Mouse (Mus musculus) left cerebral cortex, postnatal 25 days (tissue): ENCODE data around the gene Wdr34. TPM values are rescaled to one million over a fixed set of nuclear protein-coding genes. Genes with fewer than 3 reads are reported as not detected.
"Not testable (repeated sequence)": the region's sequence is repeated elsewhere in the genome, so short reads cannot be mapped to it uniquely, and the experiment has no call there.

ENCODE experiments used
- DNase-seq, 2 experiments: peaks; one replicate each; pipeline ENCODE4 v3.0.0; 2022; ENCODE audit warnings: low spot score in 2 of 2, mixed read lengths in 1 of 2
- intact Hi-C: fragments of 180-260 bp; cut with DNase I; formaldehyde crosslinking; loops from one replicate; pipeline ENCODE4 v1.15.1; 2025
- total RNA-seq, 2 experiments: library from RNA; stranded (reverse); gene quantifications; 2 replicates each; pipeline ENCODE4 v1.2.3; 2021

Gene Wdr34
- total RNA-seq, 2 experiments from 2014 or later = 37.4 to 37.9 TPM

- intact Hi-C loops = loop anchor here (2.0 to 5.0 kb wide), 3 partner anchors 19 to 295 kb away; partner anchors contain the start of genes Wdr34 and Zer1
Observed at GRCm38 (mm10) chr2:30067962-30068361, 19.3 kb upstream of the Wdr34 start.

GRCm38 (mm10) chr2:30067031-30067888 lies 18.6 kb upstream of the Wdr34 start:
- intact Hi-C loops = loop anchor here (2.0 to 5.0 kb wide), 3 partner anchors 18 to 296 kb away; partner anchors contain the start of genes Wdr34 and Zer1

More at GRCm38 (mm10) chr2:30067962-30068361, 19.3 kb upstream of the Wdr34 start:
- no peak for DNase-seq

GRCm38 (mm10) chr2:30066046-30066901 lies 17.6 kb upstream of the Wdr34 start:
- intact Hi-C loops = loop anchor here (2.0 to 5.0 kb wide), 3 partner anchors 17 to 297 kb away; partner anchors contain the start of genes Wdr34 and Zer1
- peak; percentile 93 for DNase-seq

More at GRCm38 (mm10) chr2:30067031-30067888, 18.6 kb upstream of the Wdr34 start:
- peak; percentile 43 to 49 for DNase-seq

GRCm38 (mm10) chr2:30064298-30064697 lies 15.6 kb upstream of the Wdr34 start:
- no peak for DNase-seq
- intact Hi-C loops = no loop called here

- intact Hi-C loops = no loop called here
- no peak for DNase-seq
Observed at GRCm38 (mm10) chr2:30063791-30064190, 15.1 kb upstream of the Wdr34 start.

DNA sequence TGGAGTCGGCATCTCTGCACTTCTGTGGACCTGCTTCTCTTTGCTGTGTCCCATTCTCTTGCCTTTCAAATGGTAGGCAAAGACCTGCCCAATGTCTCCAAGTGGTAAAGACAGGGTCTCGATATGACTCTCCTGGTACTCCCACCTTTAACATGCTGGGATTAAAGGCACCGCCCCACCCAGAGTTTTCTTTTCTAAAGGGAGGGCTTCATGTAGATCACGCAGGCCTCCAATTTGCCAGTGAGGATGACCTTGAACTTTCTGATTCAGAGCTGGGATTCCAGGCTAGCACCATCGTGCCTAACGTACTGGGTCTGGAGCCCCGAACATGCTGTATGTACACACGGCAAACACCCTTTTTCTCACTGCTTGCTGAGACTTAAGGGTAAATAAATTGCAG lies 14.6 kb upstream of the Wdr34 start:
- intact Hi-C loops = no loop called here
- DNase-seq = no peak

- peak; percentile 26 to 42 for DNase-seq
- intact Hi-C loops = no loop called here
Observed at GRCm38 (mm10) chr2:30062249-30063093, 13.8 kb upstream of the Wdr34 start.

- DNase-seq = no peak
- intact Hi-C loops = no loop called here
Observed at GRCm38 (mm10) chr2:30061215-30062166, 12.8 kb upstream of the Wdr34 start.

DNA sequence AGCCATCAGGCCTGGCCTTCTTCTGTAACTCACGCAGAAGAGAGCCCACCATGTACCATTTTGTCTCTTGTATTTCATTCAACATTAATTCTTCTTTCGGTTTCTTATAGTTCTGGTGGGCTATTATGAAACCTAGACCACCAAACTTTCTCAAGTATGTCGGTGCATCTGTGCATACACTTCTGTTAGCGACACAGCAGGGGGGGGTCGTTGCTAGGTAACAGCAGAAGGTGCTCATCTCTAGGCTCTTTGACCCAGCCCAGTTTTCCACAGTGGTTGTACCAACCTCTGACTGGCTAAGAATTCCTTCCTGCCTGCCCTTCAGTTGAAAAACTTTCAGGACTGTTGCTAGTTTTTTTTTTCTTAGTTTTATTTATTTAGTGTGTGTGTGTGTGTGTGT lies 9.7 kb upstream of the Wdr34 start:
- DNase-seq = no peak
- intact Hi-C loops = no loop called here

- intact Hi-C loops = no loop called here
- peak in 1 of 2 experiments; percentile 32 for DNase-seq
Observed at GRCm38 (mm10) chr2:30057223-30057904, 8.7 kb upstream of the Wdr34 start, which contains the start of gene Set. TSS of gene Set (plus strand) at chr2:30057378.

DNA sequence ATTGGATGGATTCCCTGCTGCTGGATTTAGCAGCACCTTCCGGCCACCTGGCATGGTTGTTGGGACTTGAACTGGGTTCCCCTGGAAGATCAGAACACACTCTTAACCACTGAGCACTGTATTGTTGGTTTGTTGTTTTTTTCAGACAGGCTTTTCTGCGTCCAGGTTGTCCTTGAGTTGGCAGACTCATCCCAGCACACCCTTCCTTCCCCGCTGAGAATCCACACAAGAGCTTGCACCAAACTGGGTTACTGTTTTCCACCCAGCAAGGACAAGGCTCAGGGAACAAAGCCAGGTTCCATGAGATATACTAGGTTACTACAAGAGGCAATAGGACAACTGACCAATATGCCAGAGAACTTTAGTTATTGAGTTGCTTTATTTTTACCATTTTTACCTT lies 8.1 kb upstream of the Wdr34 start:
- intact Hi-C loops = no loop called here
- DNase-seq = no peak

GRCm38 (mm10) chr2:30055310-30055709 lies 6.6 kb upstream of the Wdr34 start:
- intact Hi-C loops, DNase-seq: not testable (repeated sequence)

GRCm38 (mm10) chr2:30051992-30052761 lies 3.5 kb upstream of the Wdr34 start:
- intact Hi-C loops = no loop called here
- no peak for DNase-seq

- DNase-seq = no peak
- intact Hi-C loops = loop anchor here (2.0 kb wide), 1 partner anchor 17 kb away; no protein-coding TSS in a partner anchor
Observed at GRCm38 (mm10) chr2:30049831-30050230, 1.1 kb upstream of the Wdr34 start.

GRCm38 (mm10) chr2:30048101-30048501 lies 580 bp downstream of the Wdr34 start:
- intact Hi-C loops = loop anchor here (2.0 kb wide), 1 partner anchor 19 kb away; no protein-coding TSS in a partner anchor
- no peak for DNase-seq

DNA sequence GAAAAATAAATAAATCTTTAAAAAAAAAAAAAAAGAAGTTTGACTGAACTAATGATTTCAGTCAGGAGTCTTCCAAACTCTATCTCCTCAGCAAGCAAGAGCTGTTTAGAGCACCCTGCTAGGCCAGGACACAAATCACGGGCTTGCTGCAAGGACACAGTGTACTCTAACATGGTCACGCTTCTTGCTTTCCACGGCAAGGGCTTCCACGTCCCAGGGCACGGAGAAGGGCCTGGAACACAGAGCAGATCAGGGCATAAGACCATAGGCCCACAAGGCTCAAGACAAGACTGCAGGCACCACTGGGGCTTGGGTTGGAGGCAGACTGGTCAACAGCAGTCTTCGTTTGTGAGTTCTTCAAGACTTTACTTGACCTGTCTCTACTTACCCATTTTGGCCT lies 1.6 kb downstream of the Wdr34 start:
- DNase-seq = no peak
- intact Hi-C loops = no loop called here

GRCm38 (mm10) chr2:30044550-30044949 lies 4.1 kb downstream of the Wdr34 start:
- intact Hi-C loops = no loop called here
- no peak for DNase-seq
